ENCODE assay signal across 9 mouse cellular contexts in the genomic region with DNA sequence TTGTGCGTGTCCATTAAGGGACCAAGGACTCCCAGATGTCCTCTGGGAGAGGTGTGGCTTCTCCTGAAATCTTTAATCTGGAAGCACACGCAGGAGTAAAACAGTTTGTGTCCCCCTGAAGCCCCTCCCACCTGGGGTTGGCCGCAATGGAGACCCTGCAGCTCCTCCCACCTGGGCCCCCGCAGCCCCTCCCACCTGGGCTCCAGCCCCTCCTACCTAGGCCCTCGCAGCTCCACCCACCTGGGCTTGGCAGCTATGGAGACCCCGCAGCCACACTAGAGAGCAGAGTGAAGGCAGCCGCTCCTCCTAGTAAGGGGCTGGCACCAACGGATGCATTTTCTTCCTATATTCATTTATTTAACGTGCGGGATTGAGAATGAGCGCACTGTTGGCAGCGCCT.
A peak's percentile ranks its signal among the peaks of the same experiment; 100 is the strongest.
DNase-seq lines count a peak whose midpoint lies in the region; ATAC-seq lines count a peak whose summit lies in the region.
"Had no signal": no experiment of that assay in that cellular context is flagged by ENCODE, and none has a peak within 500 bp of the region (broad histone marks: within the 10 kb centered on the region; RNA-seq: fewer than 3 reads in every experiment).

No protein-coding gene starts in this region.

- H3K36me3 ChIP-seq in kidney, embryonic 16.5 days (ENCODE audit: insufficient read depth, low read length), result no peaks in the 10 kb centered on the region
- H3K36me3 ChIP-seq in hindbrain, embryonic 13.5 days, result no peaks in the 10 kb centered on the region
- H3K36me3 ChIP-seq in neural tube, embryonic 15.5 days, result no peaks in the 10 kb centered on the region

- H3K4me2 ChIP-seq in kidney, embryonic 16.5 days (replicated peaks; ENCODE audit: low read depth, low read length), result peak overlapping the region; percentile 32
- H3K4me2 ChIP-seq in hindbrain, embryonic 13.5 days, result peak overlapping the region; percentile 3; the same call in 1 of the 2 replicates
- H3K4me2 ChIP-seq in neural tube, embryonic 15.5 days, result peak overlapping the region; percentile 28

- H3K4me1 ChIP-seq in kidney, embryonic 16.5 days (ENCODE audit: insufficient read depth, low read length), result peaks cover 4% of the 10 kb centered on the region; the same call in 1 of the 2 replicates
- H3K4me1 ChIP-seq in hindbrain, embryonic 13.5 days (replicated peaks), result peaks cover 18% of the 10 kb centered on the region
- H3K4me1 ChIP-seq in neural tube, embryonic 15.5 days, result peaks cover 11% of the 10 kb centered on the region

- no peak overlapping the region for H3K4me3 ChIP-seq in kidney, embryonic 16.5 days (ENCODE audit: low read length)
- H3K4me3 ChIP-seq in hindbrain, embryonic 13.5 days, result no peak overlapping the region
- no peak overlapping the region for H3K4me3 ChIP-seq in neural tube, embryonic 15.5 days (replicated peaks)

- DNase-seq in kidney, adult 8-10 months, result no peak
- peak; percentile 75 for DNase-seq in embryo, embryonic 10 days (ENCODE audit: low spot score)
- DNase-seq in c-Kit-positive CD71-positive TER-119-positive erythroid progenitor cells, embryonic 14.5 days (ENCODE audit: low spot score), result no peak
- no peak for DNase-seq in ovary, postnatal 10 days (ENCODE audit: low spot score)
- DNase-seq: lung, postnatal 36 days; right cerebral cortex, adult 18-20 months had no signal

- H3K27me3 ChIP-seq in kidney, embryonic 16.5 days (ENCODE audit: insufficient read depth, low read length), result no peaks in the 10 kb centered on the region
- H3K27me3 ChIP-seq in hindbrain, embryonic 13.5 days, result peaks cover 5% of the 10 kb centered on the region; the same call in 1 of the 2 replicates
- no peaks in the 10 kb centered on the region for H3K27me3 ChIP-seq in neural tube, embryonic 15.5 days (replicated peaks)

- H3K27ac ChIP-seq in kidney, embryonic 16.5 days (ENCODE audit: low read length), result no peak overlapping the region
- H3K27ac ChIP-seq in hindbrain, embryonic 13.5 days, result peak overlapping the region; percentile 30; the same call in 1 of the 2 replicates
- no peak overlapping the region for H3K27ac ChIP-seq in neural tube, embryonic 15.5 days (replicated peaks)

- peaks cover 9% of the 10 kb centered on the region; the same call in 1 of the 2 replicates for H3K9me3 ChIP-seq in kidney, embryonic 16.5 days (ENCODE audit: low read length)
- peaks cover 4% of the 10 kb centered on the region; the same call in 1 of the 2 replicates for H3K9me3 ChIP-seq in hindbrain, embryonic 13.5 days
- no peaks in the 10 kb centered on the region for H3K9me3 ChIP-seq in neural tube, embryonic 15.5 days (replicated peaks)

- no peak overlapping the region for H3K9ac ChIP-seq in kidney, embryonic 16.5 days (replicated peaks; ENCODE audit: low read length)
- no peak overlapping the region for H3K9ac ChIP-seq in hindbrain, embryonic 13.5 days
- no peak overlapping the region for H3K9ac ChIP-seq in neural tube, embryonic 15.5 days (replicated peaks)

- peak; percentile 64 for ATAC-seq in kidney, embryonic 16.5 days (ENCODE audit: low FRiP score, low TSS enrichment)
- 0 out of 2 replicates have a peak, but pooled peaks have one; percentile 46 for ATAC-seq in hindbrain, embryonic 13.5 days (ENCODE audit: low FRiP score)
- ATAC-seq in neural tube, embryonic 15.5 days (ENCODE audit: low FRiP score), result no peak

- 11% methylated on average over 12 of the region's 12 CpGs for WGBS in kidney, embryonic 16.5 days
- 12% methylated on average over 12 of the region's 12 CpGs for WGBS in hindbrain, embryonic 13.5 days
- WGBS in neural tube, embryonic 15.5 days, result 8% methylated on average over 12 of the region's 12 CpGs
